Mouse (Mus musculus): ENCODE measurements around the gene Sync. TPM values are rescaled to one million over a fixed set of nuclear protein-coding genes. Genes with fewer than 3 reads are reported as not detected.
A peak's percentile ranks its signal among the peaks of the same experiment; 100 is the strongest.

The Sync gene
- 0.21 and 0.35 TPM in 2 replicates for polyA plus RNA-seq (2015; fragmentation: Nextera tagmentation; extraction: Ambion mirVana)

- WGBS (ENCODE audit: insufficient replicate concordance), result 1% methylated on average over 53 of the region's 53 CpGs
- Histone ChIP-seq H3K9ac (peak within 1 kb of the TSS; percentile 35; the same call in 1 of the 2 replicates), H3K4me2 (peak within 1 kb of the TSS; percentile 82), H3K27me3 (peaks cover 58% of the 10 kb centered on the region), H3K27ac (replicated peaks) (no peak within 1 kb of the TSS), H3K9me3 (replicated peaks) (no peaks in the 10 kb centered on the region), H3K4me1 (replicated peaks) (peaks cover 13% of the 10 kb centered on the region), H3K36me3 (replicated peaks) (no peaks in the 10 kb centered on the region), H3K4me3 (replicated peaks) (peak within 1 kb of the TSS; percentile 53)
- ATAC-seq (ENCODE audit: insufficient read depth), result no peak
Observed at GRCm38 (mm10) chr4:129287472-129287981, at the start of gene Sync. Gene Sync (plus strand): TSS chr4:129287617.

GRCm38 (mm10) chr4:129237843-129238441 is 49.5 kb upstream of the Sync start:
- Histone ChIP-seq H3K4me3 (replicated peaks) (peak overlapping the region; percentile 65; the same call in 1 of the 2 replicates), H3K27me3 (peaks cover 50% of the 10 kb centered on the region), H3K4me2 (peak overlapping the region; percentile 94), H3K9ac (no peak overlapping the region), H3K27ac (replicated peaks) (no peak overlapping the region), H3K36me3 (replicated peaks) (no peaks in the 10 kb centered on the region), H3K4me1 (replicated peaks) (peaks cover 60% of the 10 kb centered on the region), H3K9me3 (replicated peaks) (no peaks in the 10 kb centered on the region)
- 24% methylated on average over 21 of the region's 21 CpGs for WGBS (ENCODE audit: insufficient replicate concordance)
- ATAC-seq (ENCODE audit: insufficient read depth), result no peak

- no peak overlapping the region for H3K27ac ChIP-seq (replicated peaks)
Observed at GRCm38 (mm10) chr4:129238579-129239016, 48.8 kb upstream of the Sync start.

GRCm38 (mm10) chr4:129239075-129239474 is 48.3 kb upstream of the Sync start:
- Histone ChIP-seq H3K27ac (replicated peaks) (no peak overlapping the region), H3K9ac (peak overlapping the region; percentile 56; the same call in 1 of the 2 replicates), H3K36me3 (replicated peaks) (no peaks in the 10 kb centered on the region), H3K27me3 (peaks cover 50% of the 10 kb centered on the region), H3K9me3 (replicated peaks) (no peaks in the 10 kb centered on the region), H3K4me2 (peak overlapping the region; percentile 94), H3K4me1 (replicated peaks) (peaks cover 54% of the 10 kb centered on the region), H3K4me3 (replicated peaks) (peak overlapping the region; percentile 65)
- peak; percentile 69 for ATAC-seq (ENCODE audit: insufficient read depth)
- under 1% methylated on average over 29 of the region's 29 CpGs for WGBS (ENCODE audit: insufficient replicate concordance)

More at GRCm38 (mm10) chr4:129238579-129239016, 48.8 kb upstream of the Sync start:
- Histone ChIP-seq H3K9ac (peak overlapping the region; percentile 56; the same call in 1 of the 2 replicates), H3K4me1 (replicated peaks) (peaks cover 56% of the 10 kb centered on the region), H3K27me3 (peaks cover 50% of the 10 kb centered on the region), H3K4me3 (replicated peaks) (peak overlapping the region; percentile 65), H3K4me2 (peak overlapping the region; percentile 94), H3K9me3 (replicated peaks) (no peaks in the 10 kb centered on the region), H3K36me3 (replicated peaks) (no peaks in the 10 kb centered on the region)
- WGBS (ENCODE audit: insufficient replicate concordance), result 3% methylated on average over 23 of the region's 23 CpGs
- ATAC-seq (ENCODE audit: insufficient read depth), result no peak

- H3K4me3 ChIP-seq (replicated peaks), result no peak overlapping the region
- WGBS (ENCODE audit: insufficient replicate concordance), result 44% methylated on average over 7 of the region's 7 CpGs
- H3K9me3 ChIP-seq (replicated peaks), result no peaks in the 10 kb centered on the region
- H3K27ac ChIP-seq (replicated peaks), result no peak overlapping the region
- H3K4me2 ChIP-seq, result no peak overlapping the region
- no peaks in the 10 kb centered on the region for H3K36me3 ChIP-seq (replicated peaks)
- peaks cover 76% of the 10 kb centered on the region for H3K27me3 ChIP-seq
- H3K9ac ChIP-seq, result no peak overlapping the region
- H3K4me1 ChIP-seq (replicated peaks), result peaks cover 48% of the 10 kb centered on the region
- ATAC-seq (ENCODE audit: insufficient read depth), result no peak
Observed at GRCm38 (mm10) chr4:129241898-129242297, 45.5 kb upstream of the Sync start.

- no peak overlapping the region for H3K4me3 ChIP-seq (replicated peaks)
- no peak overlapping the region for H3K27ac ChIP-seq (replicated peaks)
- H3K9me3 ChIP-seq (replicated peaks), result no peaks in the 10 kb centered on the region
- ATAC-seq (ENCODE audit: insufficient read depth), result no peak
- no peak overlapping the region for H3K9ac ChIP-seq
- peaks cover 76% of the 10 kb centered on the region for H3K27me3 ChIP-seq
- H3K4me2 ChIP-seq, result no peak overlapping the region
- no peaks in the 10 kb centered on the region for H3K36me3 ChIP-seq (replicated peaks)
- peaks cover 48% of the 10 kb centered on the region for H3K4me1 ChIP-seq (replicated peaks)
- 54% methylated on average over 4 of the region's 4 CpGs for WGBS (ENCODE audit: insufficient replicate concordance)
Observed at GRCm38 (mm10) chr4:129242327-129242726, 45.1 kb upstream of the Sync start.

GRCm38 (mm10) chr4:129242761-129243160 is 44.7 kb upstream of the Sync start:
- H3K36me3 ChIP-seq (replicated peaks), result no peaks in the 10 kb centered on the region
- H3K9ac ChIP-seq, result no peak overlapping the region
- ATAC-seq (ENCODE audit: insufficient read depth), result no peak
- 43% methylated on average over 4 of the region's 4 CpGs for WGBS (ENCODE audit: insufficient replicate concordance)
- H3K4me2 ChIP-seq, result no peak overlapping the region
- H3K4me3 ChIP-seq (replicated peaks), result no peak overlapping the region
- peaks cover 76% of the 10 kb centered on the region for H3K27me3 ChIP-seq
- H3K27ac ChIP-seq (replicated peaks), result no peak overlapping the region
- peaks cover 48% of the 10 kb centered on the region for H3K4me1 ChIP-seq (replicated peaks)
- no peaks in the 10 kb centered on the region for H3K9me3 ChIP-seq (replicated peaks)

- Histone ChIP-seq H3K9ac (no peak overlapping the region), H3K4me2 (0 out of 2 replicates have a peak overlapping the region, but pooled peaks have one; percentile 9), H3K4me3 (replicated peaks) (no peak overlapping the region), H3K4me1 (replicated peaks) (peaks cover 46% of the 10 kb centered on the region), H3K27me3 (peaks cover 76% of the 10 kb centered on the region), H3K36me3 (replicated peaks) (no peaks in the 10 kb centered on the region), H3K9me3 (replicated peaks) (no peaks in the 10 kb centered on the region), H3K27ac (replicated peaks) (no peak overlapping the region)
- ATAC-seq (ENCODE audit: insufficient read depth), result no peak
- 18% methylated on average over 4 of the region's 4 CpGs for WGBS (ENCODE audit: insufficient replicate concordance)
Observed at GRCm38 (mm10) chr4:129244802-129245201, 42.6 kb upstream of the Sync start.

GRCm38 (mm10) chr4:129246360-129247301 is 40.8 kb upstream of the Sync start:
- 0 out of 2 replicates have a peak, but pooled peaks have one; percentile 19 for ATAC-seq (ENCODE audit: insufficient read depth)
- no peak overlapping the region for H3K27ac ChIP-seq (replicated peaks)

GRCm38 (mm10) chr4:129247381-129248242 is 39.8 kb upstream of the Sync start:
- Histone ChIP-seq H3K4me2 (peak overlapping the region; percentile 94), H3K4me3 (replicated peaks) (peak overlapping the region; percentile 64), H3K4me1 (replicated peaks) (peaks cover 63% of the 10 kb centered on the region), H3K27ac (replicated peaks) (peak overlapping the region; percentile 33), H3K36me3 (replicated peaks) (no peaks in the 10 kb centered on the region), H3K9ac (peak overlapping the region; percentile 59), H3K9me3 (replicated peaks) (no peaks in the 10 kb centered on the region), H3K27me3 (peaks cover 80% of the 10 kb centered on the region)
- WGBS (ENCODE audit: insufficient replicate concordance), result 10% methylated on average over 24 of the region's 24 CpGs
- ATAC-seq (ENCODE audit: insufficient read depth), result no peak

More at GRCm38 (mm10) chr4:129246360-129247301, 40.8 kb upstream of the Sync start:
- 26% methylated on average over 15 of the region's 15 CpGs for whole genome bisulfite sequencing (ENCODE audit: insufficient replicate concordance)
- peaks cover 58% of the 10 kb centered on the region for H3K4me1 ChIP-seq (replicated peaks)
- H3K36me3 ChIP-seq (replicated peaks), result no peaks in the 10 kb centered on the region
- H3K4me2 ChIP-seq, result peak overlapping the region; percentile 94
- H3K4me3 ChIP-seq (replicated peaks), result peak overlapping the region; percentile 64
- H3K27me3 ChIP-seq, result peaks cover 79% of the 10 kb centered on the region
- H3K9me3 ChIP-seq (replicated peaks), result no peaks in the 10 kb centered on the region
- H3K9ac ChIP-seq, result no peak overlapping the region

All from liver, embryonic 15.5 days (tissue).